Mouse (Mus musculus): ENCODE data around the gene Dll4. TPM values are rescaled to one million over a fixed set of nuclear protein-coding genes. Genes with fewer than 3 reads are reported as not detected.
A peak's percentile ranks its signal among the peaks of the same experiment; 100 is the strongest.

Gene Dll4
- polyA plus RNA-seq, 1 experiment from 2014 or later: 5.3 TPM

GRCm38 (mm10) chr2:119334964-119335525 lies 9.5 kb downstream of the Dll4 start:
- Histone ChIP-seq H3K27me3 (replicated peaks; ENCODE audit: control insufficient read depth, insufficient read depth, low read length) (peaks cover 20% of the 10 kb centered on the region), H3K9me3 (ENCODE audit: control insufficient read depth, low read length) (no peaks in the 10 kb centered on the region), H3K27ac (ENCODE audit: low read depth, low read length) (no peak overlapping the region), H3K36me3 (ENCODE audit: control insufficient read depth, insufficient read depth, low read length) (no peaks in the 10 kb centered on the region), H3K9ac (ENCODE audit: low read depth, low read length) (no peak overlapping the region), H3K4me2 (no peak overlapping the region), H3K4me3 (ENCODE audit: low read depth, low read length) (no peak overlapping the region), H3K4me1 (replicated peaks; ENCODE audit: control insufficient read depth, insufficient read depth, low read length) (peaks cover 5% of the 10 kb centered on the region)
- no peak for DNase-seq (ENCODE audit: low spot score)
- WGBS: 78% methylated on average over 7 of the region's 7 CpGs
- ATAC-seq (replicated peaks; ENCODE audit: low FRiP score): no peak

GRCm38 (mm10) chr2:119335535-119335934 lies 10.0 kb downstream of the Dll4 start:
- no peak overlapping the region for H3K4me2 ChIP-seq
- peaks cover 5% of the 10 kb centered on the region for H3K4me1 ChIP-seq (replicated peaks; ENCODE audit: control insufficient read depth, insufficient read depth, low read length)
- no peak for DNase-seq (ENCODE audit: low spot score)
- no peaks in the 10 kb centered on the region for H3K9me3 ChIP-seq (ENCODE audit: control insufficient read depth, low read length)
- peaks cover 18% of the 10 kb centered on the region for H3K27me3 ChIP-seq (replicated peaks; ENCODE audit: control insufficient read depth, insufficient read depth, low read length)
- H3K36me3 ChIP-seq (ENCODE audit: control insufficient read depth, insufficient read depth, low read length): no peaks in the 10 kb centered on the region
- WGBS: 77% methylated on average over 1 of the region's 1 CpGs
- no peak overlapping the region for H3K4me3 ChIP-seq (ENCODE audit: low read depth, low read length)
- ATAC-seq (replicated peaks; ENCODE audit: low FRiP score): no peak
- H3K9ac ChIP-seq (ENCODE audit: low read depth, low read length): no peak overlapping the region
- no peak overlapping the region for H3K27ac ChIP-seq (ENCODE audit: low read depth, low read length)

DNA sequence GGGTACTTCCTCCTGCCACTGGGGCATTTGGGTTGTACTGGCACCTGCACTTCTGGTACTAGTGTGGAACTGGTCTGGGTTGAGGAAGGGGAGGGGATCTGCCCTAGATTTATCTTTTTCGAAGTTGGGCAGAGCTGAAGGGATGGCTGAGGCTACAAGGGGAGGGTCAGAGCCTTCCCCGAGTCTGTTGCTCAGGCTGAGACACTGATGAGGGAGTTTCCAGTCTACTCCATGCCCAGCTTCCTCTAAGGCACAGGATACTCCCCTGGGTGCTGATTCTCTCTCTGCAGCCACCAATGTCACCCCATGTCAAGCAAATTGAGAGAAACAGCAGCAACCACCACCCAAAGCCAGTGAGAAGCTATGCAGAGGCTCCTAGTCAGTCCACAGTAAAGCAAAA lies 10.4 kb downstream of the Dll4 start:
- ATAC-seq (replicated peaks; ENCODE audit: low FRiP score) (no peak), DNase-seq (ENCODE audit: low spot score) (peak; percentile 31)
- H3K27ac ChIP-seq (ENCODE audit: low read depth, low read length): no peak overlapping the region
- H3K9me3 ChIP-seq (ENCODE audit: control insufficient read depth, low read length): no peaks in the 10 kb centered on the region
- peaks cover 5% of the 10 kb centered on the region for H3K4me1 ChIP-seq (replicated peaks; ENCODE audit: control insufficient read depth, insufficient read depth, low read length)
- WGBS: 51% methylated on average over 2 of the region's 2 CpGs
- H3K36me3 ChIP-seq (ENCODE audit: control insufficient read depth, insufficient read depth, low read length): no peaks in the 10 kb centered on the region
- H3K27me3 ChIP-seq (replicated peaks; ENCODE audit: control insufficient read depth, insufficient read depth, low read length): peaks cover 13% of the 10 kb centered on the region
- no peak overlapping the region for H3K9ac ChIP-seq (ENCODE audit: low read depth, low read length)
- no peak overlapping the region for H3K4me3 ChIP-seq (ENCODE audit: low read depth, low read length)
- H3K4me2 ChIP-seq: no peak overlapping the region

DNA sequence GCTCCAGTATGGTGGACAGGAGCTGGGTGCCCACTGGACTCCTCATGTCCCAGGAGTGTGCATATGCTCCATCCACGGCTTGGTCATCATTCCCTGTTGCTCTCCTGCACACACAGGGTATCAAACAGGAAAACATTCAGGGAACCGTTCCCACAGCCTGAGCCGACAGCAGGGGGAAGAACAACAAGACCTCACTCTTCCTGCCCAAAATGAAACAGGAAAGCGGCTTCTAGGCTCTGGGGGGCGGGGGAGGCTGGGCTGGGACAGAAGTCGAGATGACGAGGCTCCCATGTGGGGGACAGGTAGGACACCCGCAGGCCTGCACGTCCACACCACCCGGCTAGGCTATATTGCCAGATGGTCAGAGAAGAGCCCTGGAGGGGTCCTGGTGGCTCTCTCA lies 10.9 kb downstream of the Dll4 start:
- no peak overlapping the region for H3K27ac ChIP-seq (ENCODE audit: low read depth, low read length)
- H3K9me3 ChIP-seq (ENCODE audit: control insufficient read depth, low read length): no peaks in the 10 kb centered on the region
- no peaks in the 10 kb centered on the region for H3K36me3 ChIP-seq (ENCODE audit: control insufficient read depth, insufficient read depth, low read length)
- DNase-seq (ENCODE audit: low spot score) (no peak), ATAC-seq (replicated peaks; ENCODE audit: low FRiP score) (no peak)
- WGBS: 45% methylated on average over 10 of the region's 10 CpGs
- H3K4me1 ChIP-seq (replicated peaks; ENCODE audit: control insufficient read depth, insufficient read depth, low read length): peaks cover 5% of the 10 kb centered on the region
- peaks cover 9% of the 10 kb centered on the region for H3K27me3 ChIP-seq (replicated peaks; ENCODE audit: control insufficient read depth, insufficient read depth, low read length)
- H3K4me2 ChIP-seq: no peak overlapping the region
- H3K4me3 ChIP-seq (ENCODE audit: low read depth, low read length): no peak overlapping the region
- H3K9ac ChIP-seq (ENCODE audit: low read depth, low read length): no peak overlapping the region

DNA sequence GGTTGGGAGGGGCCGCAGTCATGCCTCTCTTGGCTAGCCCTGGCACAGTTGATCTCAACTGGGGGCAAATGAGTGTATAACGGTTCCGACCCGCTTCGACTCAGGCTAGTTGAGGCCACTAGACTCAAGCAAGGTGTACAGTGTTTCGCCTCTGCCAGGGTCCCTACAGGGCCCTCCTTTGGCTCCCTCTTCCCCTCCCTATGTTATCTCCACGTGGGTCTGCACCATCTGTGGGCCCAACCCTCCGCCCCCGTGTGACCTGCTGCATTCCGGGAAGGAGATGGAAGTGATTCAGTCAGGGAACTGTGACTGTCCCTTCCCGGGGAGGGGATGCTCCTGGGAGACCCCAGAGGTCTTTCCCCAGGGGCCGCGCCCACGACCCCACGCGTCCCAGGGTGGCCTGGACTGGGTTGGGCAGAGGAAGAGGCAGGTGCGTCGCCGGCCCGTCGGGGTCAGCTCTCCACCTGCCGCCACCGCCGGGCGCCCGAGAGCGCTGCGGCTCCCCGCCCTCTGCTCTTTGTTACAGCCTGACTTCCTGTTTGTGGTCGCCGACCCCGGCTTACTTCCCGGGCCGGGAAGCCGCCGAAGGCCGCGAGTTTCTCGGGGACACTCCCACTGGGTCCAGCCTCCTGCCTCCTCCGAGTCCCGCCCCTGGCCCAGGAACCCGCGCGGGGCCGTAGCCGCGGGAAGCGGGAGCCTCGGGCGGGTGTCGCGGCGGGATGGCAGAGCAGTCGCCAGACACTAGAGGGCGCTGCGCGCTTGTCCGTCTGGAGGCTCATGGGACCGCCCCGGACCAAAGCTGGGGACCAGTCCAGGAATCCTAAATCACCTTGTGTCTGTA lies 12.1 kb downstream of the Dll4 start:
- 7% methylated on average over 57 of the region's 60 CpGs for WGBS
- Histone ChIP-seq H3K9ac (ENCODE audit: low read depth, low read length) (peak overlapping the region; percentile 72), H3K36me3 (ENCODE audit: control insufficient read depth, insufficient read depth, low read length) (no peaks in the 10 kb centered on the region), H3K4me2 (peak overlapping the region; percentile 84), H3K4me1 (replicated peaks; ENCODE audit: control insufficient read depth, insufficient read depth, low read length) (peaks cover 5% of the 10 kb centered on the region), H3K27me3 (replicated peaks; ENCODE audit: control insufficient read depth, insufficient read depth, low read length) (no peaks in the 10 kb centered on the region; the same call in 1 of the 2 replicates), H3K4me3 (ENCODE audit: low read depth, low read length) (peak overlapping the region; percentile 68), H3K9me3 (ENCODE audit: control insufficient read depth, low read length) (no peaks in the 10 kb centered on the region), H3K27ac (ENCODE audit: low read depth, low read length) (no peak overlapping the region; the same call in 1 of the 2 replicates)
- peak; percentile 87 for DNase-seq (ENCODE audit: low spot score)
- peak; percentile 81 for ATAC-seq (replicated peaks; ENCODE audit: low FRiP score)

DNA sequence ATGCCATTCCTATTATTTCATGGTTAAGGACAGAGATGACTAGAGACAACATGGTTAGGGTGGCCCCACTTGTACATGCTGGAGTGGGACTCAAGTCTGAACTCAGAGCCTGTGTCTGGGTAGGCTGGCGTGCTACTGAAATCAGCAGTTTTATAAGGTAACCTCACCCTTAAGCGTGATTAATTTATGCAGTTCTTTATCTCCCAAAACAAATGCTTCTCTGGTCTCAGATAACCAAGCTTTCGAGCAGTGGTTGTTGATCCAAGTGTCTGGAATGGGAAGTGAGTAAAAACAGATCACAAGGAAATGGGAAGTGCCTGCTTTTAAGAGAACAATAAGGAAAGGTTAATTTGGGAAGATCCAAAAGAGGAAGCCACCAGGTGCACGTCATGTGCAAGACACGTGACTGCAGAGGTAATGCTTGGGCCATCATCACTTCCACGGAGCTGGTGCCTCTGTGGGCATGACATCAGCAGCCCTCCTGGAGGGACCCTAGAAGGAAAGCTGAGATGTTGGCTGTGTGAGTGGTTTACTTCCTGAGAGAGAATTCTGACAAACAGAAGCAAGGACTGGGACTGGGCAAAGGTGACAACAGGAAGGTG lies 19.1 kb downstream of the Dll4 start:
- Histone ChIP-seq H3K4me3 (ENCODE audit: low read depth, low read length) (no peak overlapping the region), H3K36me3 (ENCODE audit: control insufficient read depth, insufficient read depth, low read length) (no peaks in the 10 kb centered on the region), H3K4me2 (no peak overlapping the region), H3K4me1 (replicated peaks; ENCODE audit: control insufficient read depth, insufficient read depth, low read length) (no peaks in the 10 kb centered on the region), H3K9me3 (ENCODE audit: control insufficient read depth, low read length) (no peaks in the 10 kb centered on the region), H3K27ac (ENCODE audit: low read depth, low read length) (no peak overlapping the region), H3K9ac (ENCODE audit: low read depth, low read length) (no peak overlapping the region), H3K27me3 (replicated peaks; ENCODE audit: control insufficient read depth, insufficient read depth, low read length) (peaks cover 1% of the 10 kb centered on the region; the same call in 1 of the 2 replicates)
- 28% methylated on average over 6 of the region's 6 CpGs for WGBS
- no peak for ATAC-seq (replicated peaks; ENCODE audit: low FRiP score)
- DNase-seq (ENCODE audit: low spot score): no peak

DNA sequence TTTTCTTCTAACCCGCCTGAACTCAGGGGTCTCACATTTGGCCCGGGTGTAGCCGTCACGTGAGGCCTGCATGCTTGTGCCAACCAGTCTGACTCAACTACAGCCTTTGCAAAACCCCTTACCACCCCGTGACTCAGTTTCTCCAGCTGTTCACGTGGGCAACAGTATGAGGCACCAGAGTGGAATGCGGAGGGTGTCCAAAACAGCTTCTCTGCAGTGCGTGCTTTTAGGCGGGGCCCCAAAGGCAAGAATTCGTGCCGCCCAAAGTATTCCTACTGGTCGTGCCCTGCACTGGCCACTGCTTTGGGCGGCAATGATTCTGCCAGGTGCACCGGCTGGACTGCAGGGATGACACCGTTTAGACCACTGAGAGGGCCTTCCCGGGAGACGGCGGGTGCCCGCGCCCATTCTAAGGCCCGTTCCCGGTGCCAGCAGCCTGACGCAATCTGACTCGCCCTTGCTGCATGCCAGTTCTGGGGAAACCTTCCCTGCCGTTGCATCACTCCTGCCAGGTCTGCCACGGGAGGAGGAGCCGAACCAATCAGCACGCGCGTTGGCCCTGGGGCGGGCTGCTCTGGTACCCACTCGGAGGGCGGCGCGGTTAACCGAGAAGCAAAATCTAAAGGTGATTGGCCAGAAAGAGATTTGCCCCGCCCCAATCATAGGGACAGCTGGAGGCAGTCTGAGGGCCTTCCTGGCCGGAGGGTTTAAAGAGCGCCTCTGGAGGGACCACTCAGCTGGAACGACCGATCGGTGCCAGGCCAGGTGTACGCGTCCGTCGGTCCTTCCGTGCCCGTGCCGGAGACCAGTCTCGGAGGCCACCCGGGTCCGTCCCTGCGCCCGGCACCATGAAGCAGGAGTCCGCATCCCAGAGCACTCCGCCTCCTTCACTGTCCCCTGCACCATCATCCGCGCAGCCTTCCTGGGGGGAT lies 25.2 kb downstream of the Dll4 start, which contains the start of gene Chac1:
Gene Chac1, plus strand, starts transcription at position 675 of the 932 bp plus-strand sequence.
- no peaks in the 10 kb centered on the region for H3K4me1 ChIP-seq (replicated peaks; ENCODE audit: control insufficient read depth, insufficient read depth, low read length)
- H3K4me3 ChIP-seq (ENCODE audit: low read depth, low read length): peak within 1 kb of the TSS; percentile 58
- H3K27ac ChIP-seq (ENCODE audit: low read depth, low read length): no peak within 1 kb of the TSS
- H3K9me3 ChIP-seq (ENCODE audit: control insufficient read depth, low read length): no peaks in the 10 kb centered on the region
- peak within 1 kb of the TSS; percentile 77 for H3K4me2 ChIP-seq
- H3K36me3 ChIP-seq (ENCODE audit: control insufficient read depth, insufficient read depth, low read length): no peaks in the 10 kb centered on the region
- WGBS: 6% methylated on average over 58 of the region's 58 CpGs
- DNase-seq (ENCODE audit: low spot score) (peak; percentile 77), ATAC-seq (replicated peaks; ENCODE audit: low FRiP score) (peak; percentile 94)
- H3K27me3 ChIP-seq (replicated peaks; ENCODE audit: control insufficient read depth, insufficient read depth, low read length): peaks cover 21% of the 10 kb centered on the region
- peak within 1 kb of the TSS; percentile 57 for H3K9ac ChIP-seq (ENCODE audit: low read depth, low read length)

DNA sequence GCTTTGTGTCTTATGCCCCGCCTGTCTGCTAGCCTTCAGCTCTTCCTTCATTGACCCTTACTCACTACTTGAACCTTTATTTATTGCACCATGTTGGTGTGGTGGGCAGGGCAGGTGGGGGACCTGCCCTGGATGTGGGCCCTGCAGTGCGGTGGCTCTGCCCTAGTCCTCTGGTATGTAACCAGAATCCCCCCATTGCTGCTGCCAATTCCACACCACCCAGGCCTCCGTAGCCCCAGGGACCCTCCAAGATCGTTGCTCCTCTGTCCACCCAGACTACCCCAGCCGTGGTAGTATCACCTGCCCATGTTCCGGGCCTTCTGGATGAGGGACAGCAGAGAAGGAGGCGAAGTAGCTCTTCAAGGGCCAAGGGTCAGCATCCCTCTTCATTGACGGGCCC lies 28.1 kb downstream of the Dll4 start:
- 82% methylated on average over 8 of the region's 8 CpGs for WGBS
- Histone ChIP-seq H3K27me3 (replicated peaks; ENCODE audit: control insufficient read depth, insufficient read depth, low read length) (peaks cover 21% of the 10 kb centered on the region), H3K4me2 (no peak overlapping the region), H3K9me3 (ENCODE audit: control insufficient read depth, low read length) (no peaks in the 10 kb centered on the region), H3K4me3 (ENCODE audit: low read depth, low read length) (no peak overlapping the region), H3K27ac (ENCODE audit: low read depth, low read length) (no peak overlapping the region), H3K9ac (ENCODE audit: low read depth, low read length) (no peak overlapping the region), H3K36me3 (ENCODE audit: control insufficient read depth, insufficient read depth, low read length) (no peaks in the 10 kb centered on the region), H3K4me1 (replicated peaks; ENCODE audit: control insufficient read depth, insufficient read depth, low read length) (0 out of 2 replicates have a peak, but pooled peaks cover 3% of the 10 kb centered on the region)
- DNase-seq (ENCODE audit: low spot score) (no peak), ATAC-seq (replicated peaks; ENCODE audit: low FRiP score) (no peak)

Measured in liver, embryonic 11.5 days (tissue).